Mouse (Mus musculus): ENCODE data around the gene Brix1. TPM values are rescaled to one million over a fixed set of nuclear protein-coding genes. Genes with fewer than 3 reads are reported as not detected.

Gene Brix1
- total RNA-seq (2012; rRNA removed) (57.5 and 66.6 TPM in 2 replicates), polyA plus RNA-seq (2012; ENCODE audit: insufficient read depth in 1 of 2, insufficient read length in 2 of 2, low read depth in 1 of 2, low replicate concordance in 2 of 2, missing spikeins in 1 of 2) (100 to 1,000 TPM in 1 of 2 experiments, 10 to 100 TPM in 1; 72.9 to 319 TPM)

DNA sequence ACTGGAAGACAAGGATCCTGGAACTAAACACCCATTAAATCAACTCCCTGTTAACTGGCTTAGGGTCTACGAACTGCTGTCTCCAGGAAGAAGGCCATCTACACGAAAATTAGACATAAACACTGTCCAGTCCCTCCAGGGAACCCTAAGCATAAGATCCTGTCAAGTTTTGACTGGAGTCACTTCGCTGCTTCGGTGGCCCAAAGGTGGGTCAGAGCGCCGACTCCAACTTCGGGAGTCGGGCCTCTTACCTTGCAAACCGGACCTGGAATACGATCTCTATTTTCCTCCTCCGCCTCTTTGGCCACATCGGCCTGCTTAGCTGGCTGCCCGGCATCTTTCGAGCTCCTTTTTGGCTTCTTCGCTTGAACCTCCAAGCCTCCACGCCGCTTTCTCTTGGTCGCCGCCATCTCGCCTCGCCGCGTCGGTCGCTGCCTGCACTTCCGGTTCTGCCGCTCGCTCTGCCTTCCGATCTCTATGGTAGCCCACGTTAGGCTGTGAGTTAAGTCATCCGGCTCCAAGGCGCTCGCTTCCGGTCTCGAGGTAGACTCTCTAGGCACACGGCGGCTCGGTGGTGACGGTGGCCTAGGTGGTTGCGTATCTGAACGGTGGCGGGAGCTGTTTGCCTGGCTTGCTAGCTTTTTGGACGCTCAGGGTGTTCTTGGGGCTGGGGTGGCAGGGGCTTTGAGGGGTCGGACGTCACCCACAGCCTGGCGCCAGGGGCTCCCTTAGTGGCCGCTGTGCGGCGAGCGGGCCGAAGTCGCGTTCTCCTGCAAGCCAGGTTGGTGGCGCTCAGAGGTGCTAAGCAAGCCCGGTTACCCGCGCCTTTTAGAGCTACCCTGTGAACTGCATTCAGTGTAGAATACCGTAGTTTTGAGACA lies at the start of gene Brix1, which contains the start of gene Rad1:
Brix1 (minus strand) TSS at position 464 of the 881 bp plus-strand sequence.
Rad1 (plus strand) TSS at position 535 of the 881 bp plus-strand sequence.
- peaks cover 25 to 31% of the 10 kb centered on the region in 2 experiments for H3K36me3 ChIP-seq (ENCODE audit: control insufficient read depth in 1 of 2, insufficient read depth in 2 of 2, low read length in 2 of 2)
- peak; percentile 99 for DNase-seq (ENCODE audit: low read depth, low spot score)
- TF ChIP-seq BHLHE40 (IDR thresholded peaks at IDR 0.05; ENCODE audit: borderline replicate concordance, low read depth, low read length) (no peak), POLR2A (IDR thresholded peaks at IDR 0.05; ENCODE audit: control insufficient read depth in 1 of 2, insufficient read depth in 1 of 2, low read depth in 1 of 2, low read length in 2 of 2, poor library complexity in 1 of 2) (peak; percentile 85 to 93), ZNF384 (IDR thresholded peaks at IDR 0.05; ENCODE audit: low read depth, low read length) (0 out of 2 replicates have a peak, but pooled peaks have one; percentile 23), ETS1 (IDR thresholded peaks at IDR 0.05; ENCODE audit: low read depth, low read length) (peak; percentile 51; the same call in 1 of the 2 replicates), ZMIZ1 (IDR thresholded peaks at IDR 0.05; ENCODE audit: low read depth, low read length) (peak; percentile 96), JUND (IDR thresholded peaks at IDR 0.05; ENCODE audit: low read depth, low read length) (no peak), KAT2A (conservative IDR thresholded peaks at IDR 0.05; ENCODE audit: low read depth, low read length) (peak; percentile 91), MEF2A (IDR thresholded peaks at IDR 0.05; ENCODE audit: extremely low read depth, insufficient replicate concordance, low read depth, low read length, poor library complexity, severe bottlenecking) (peak; percentile 57; the same call in 1 of the 2 replicates), HCFC1 (IDR thresholded peaks at IDR 0.05; ENCODE audit: low read depth, low read length) (peak; percentile 98), RAD21 (IDR thresholded peaks at IDR 0.05; ENCODE audit: low read depth, low read length) (no peak), GABPA (IDR thresholded peaks at IDR 0.05; ENCODE audit: low read depth, low read length) (peak; percentile 73; the same call in 1 of the 2 replicates), RCOR1 (IDR thresholded peaks at IDR 0.05; ENCODE audit: low read depth, low read length) (peak; percentile 41; the same call in 1 of the 2 replicates), MXI1 (IDR thresholded peaks at IDR 0.05; ENCODE audit: low read depth, low read length) (peak; percentile 99), TCF12 (IDR thresholded peaks at IDR 0.05; ENCODE audit: low read depth, low read length) (peak; percentile 91), MYC (IDR thresholded peaks at IDR 0.05; ENCODE audit: low read depth, low read length) (peak; percentile 96), ELF1 (IDR thresholded peaks at IDR 0.05; ENCODE audit: low read depth, low read length) (peak; percentile 98), SMC3 (IDR thresholded peaks at IDR 0.05; ENCODE audit: low read depth, low read length) (no peak), MAZ (IDR thresholded peaks at IDR 0.05; ENCODE audit: low read depth, low read length) (peak; percentile 78; the same call in 1 of the 2 replicates), POLR2AphosphoS2 (IDR thresholded peaks at IDR 0.05; ENCODE audit: low read length) (peak; percentile 95), NELFE (IDR thresholded peaks at IDR 0.05; ENCODE audit: low read depth, low read length) (peak; percentile 97), CHD1 (IDR thresholded peaks at IDR 0.05; ENCODE audit: low read depth, low read length) (peak; percentile 86), UBTF (IDR thresholded peaks at IDR 0.05; ENCODE audit: borderline replicate concordance, insufficient read depth, low read depth, low read length) (no peak), NRF1 (IDR thresholded peaks at IDR 0.05; ENCODE audit: insufficient read depth, low read depth, low read length, poor library complexity, severe bottlenecking) (0 out of 2 replicates have a peak, but pooled peaks have one; percentile 37), EP300 (IDR thresholded peaks at IDR 0.05; ENCODE audit: low read depth in 1 of 2, low read length in 2 of 2) (peak in 1 of 2 experiments; percentile 49; a peak in 1 of 4 replicates), TBP (IDR thresholded peaks at IDR 0.05; ENCODE audit: low read depth, low read length) (peak; percentile 87), USF1 (IDR thresholded peaks at IDR 0.05; ENCODE audit: low read depth, low read length) (peak; percentile 57; the same call in 1 of the 2 replicates), MAX (IDR thresholded peaks at IDR 0.05; ENCODE audit: low read length) (peak; percentile 94), E2F4 (IDR thresholded peaks at IDR 0.05; ENCODE audit: borderline replicate concordance, low read depth, low read length) (peak; percentile 81; the same call in 1 of the 2 replicates), TAL1 (IDR thresholded peaks at IDR 0.05; ENCODE audit: low read length) (no peak), SIN3A (IDR thresholded peaks at IDR 0.05; ENCODE audit: low read length) (peak; percentile 99)
- peak within 1 kb of the TSS; percentile 72 for H3K27ac ChIP-seq (ENCODE audit: control insufficient read depth, low read depth, low read length)
- peak within 1 kb of the TSS; percentile 85 to 93 for H3K4me3 ChIP-seq (ENCODE audit: control insufficient read depth in 1 of 2, insufficient read depth in 1 of 2, low read depth in 2 of 2, low read length in 2 of 2)
- H3K79me2 ChIP-seq (ENCODE audit: control insufficient read depth, insufficient read depth, low read length, poor library complexity): peaks cover 58% of the 10 kb centered on the region
- H3K27me3 ChIP-seq (ENCODE audit: control insufficient read depth in 1 of 2, insufficient read depth in 2 of 2, low read length in 2 of 2): no peaks in the 10 kb centered on the region
- H3K9ac ChIP-seq (ENCODE audit: control insufficient read depth, low read depth, low read length, poor library complexity, severe bottlenecking): peak within 1 kb of the TSS; percentile 94
- peaks cover 8 to 9% of the 10 kb centered on the region in 2 experiments; a peak in 3 of 4 replicates for H3K4me1 ChIP-seq (ENCODE audit: control insufficient read depth in 1 of 2, insufficient read depth in 2 of 2, low read length in 2 of 2)
- H3K9me3 ChIP-seq (replicated peaks; ENCODE audit: insufficient read depth, low read length): no peaks in the 10 kb centered on the region

Measured in MEL (cell line).